ENCODE assay signal across 7 mouse cellular contexts in the genomic region with DNA sequence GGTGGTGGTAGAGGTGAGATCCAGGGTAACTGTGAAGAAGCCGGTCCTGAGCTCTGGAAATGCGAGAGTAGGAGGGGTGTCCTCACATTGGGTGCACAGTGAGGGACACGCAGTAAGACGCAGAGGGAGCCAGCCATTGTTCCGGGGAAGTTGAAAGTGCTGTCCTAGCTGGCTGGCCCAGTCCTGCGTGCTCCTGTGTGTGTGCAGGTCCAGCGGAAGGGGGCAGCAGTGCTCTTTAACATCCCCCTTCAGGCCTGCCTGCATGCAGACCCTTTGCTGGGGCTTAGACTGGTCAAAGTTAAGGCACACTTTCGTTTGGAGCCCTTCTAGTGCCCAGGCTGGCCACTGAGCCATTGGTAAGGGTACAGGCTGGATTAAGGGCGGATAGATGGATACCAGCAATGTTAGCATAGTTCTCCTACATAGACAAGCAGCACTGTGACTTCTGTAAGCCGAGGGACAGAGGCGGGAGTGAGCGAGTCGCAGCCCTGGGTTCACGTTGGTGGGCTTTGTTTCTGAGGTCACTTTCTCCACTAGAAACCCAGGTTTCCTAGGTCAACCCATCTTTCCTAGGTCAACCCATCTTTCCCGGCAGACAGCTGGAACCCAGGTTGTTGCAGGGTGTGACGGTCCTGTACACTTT. TPM values are rescaled to one million over a fixed set of nuclear protein-coding genes. Genes with fewer than 3 reads are reported as not detected.
A peak's percentile ranks its signal among the peaks of the same experiment; 100 is the strongest.
DNase-seq lines count a peak whose midpoint lies in the region; ATAC-seq and TF ChIP-seq lines count a peak whose summit lies in the region.

No protein-coding gene starts in this region.

- peak overlapping the region; percentile 94 for H3K4me2 ChIP-seq in heart, embryonic 15.5 days
- peak overlapping the region; percentile 100 for H3K4me2 ChIP-seq in lung, embryonic 14.5 days

- peak; percentile 74 for TF ChIP-seq CTCF in lung, embryonic 14.5 days (IDR thresholded peaks at IDR 0.05; ENCODE audit: low read depth)

- peak; percentile 45 for DNase-seq in urinary bladder, adult 2 months (ENCODE audit: low spot score)
- DNase-seq in urinary bladder, postnatal 10 days (ENCODE audit: low spot score), result no peak
- peak; percentile 86 for DNase-seq in embryo, embryonic 11 days
- DNase-seq in kidney, postnatal 4 days, result peak; percentile 77 to 82
- DNase-seq in lung, embryonic 14.5 days, result peak; percentile 79
- peak; percentile 40 to 49 for DNase-seq in right cerebral cortex, adult 2 months (ENCODE audit: low spot score in 2 of 2)

- 0 out of 2 replicates have a peak overlapping the region, but pooled peaks have one; percentile 25 for H3K9ac ChIP-seq in heart, embryonic 15.5 days
- peak overlapping the region; percentile 31; the same call in 1 of the 2 replicates for H3K9ac ChIP-seq in lung, embryonic 14.5 days

- no peaks in the 10 kb centered on the region for H3K36me3 ChIP-seq in heart, embryonic 15.5 days
- H3K36me3 ChIP-seq in lung, embryonic 14.5 days (ENCODE audit: insufficient read depth), result peaks cover 31% of the 10 kb centered on the region

- peak overlapping the region; percentile 29 for H3K4me3 ChIP-seq in heart, embryonic 15.5 days
- peak overlapping the region; percentile 86 for H3K4me3 ChIP-seq in lung, embryonic 14.5 days (ENCODE audit: low read depth, low read length)

- no peak for ATAC-seq in heart, embryonic 15.5 days (replicated peaks; ENCODE audit: insufficient number of reproducible peaks, insufficient read depth, low FRiP score, low read depth)
- ATAC-seq in lung, embryonic 14.5 days (ENCODE audit: insufficient read depth), result no peak; the same call in 1 of the 2 replicates

- peaks cover 48% of the 10 kb centered on the region for H3K4me1 ChIP-seq in heart, embryonic 15.5 days (replicated peaks)
- H3K4me1 ChIP-seq in lung, embryonic 14.5 days (ENCODE audit: insufficient read depth), result peaks cover 4% of the 10 kb centered on the region; the same call in 1 of the 2 replicates

- H3K27me3 ChIP-seq in heart, embryonic 15.5 days, result no peaks in the 10 kb centered on the region
- H3K27me3 ChIP-seq in lung, embryonic 14.5 days (ENCODE audit: insufficient read depth, low read length), result no peaks in the 10 kb centered on the region

- WGBS in heart, embryonic 15.5 days, result 50% methylated on average over 16 of the region's 16 CpGs
- WGBS in lung, embryonic 14.5 days, result 38% methylated on average over 16 of the region's 16 CpGs

- 0 out of 2 replicates have a peak overlapping the region, but pooled peaks have one; percentile 21 for H3K27ac ChIP-seq in heart, embryonic 15.5 days
- H3K27ac ChIP-seq in lung, embryonic 14.5 days (ENCODE audit: low read depth), result no peak overlapping the region

- H3K9me3 ChIP-seq in heart, embryonic 15.5 days (replicated peaks), result no peaks in the 10 kb centered on the region
- no peaks in the 10 kb centered on the region for H3K9me3 ChIP-seq in lung, embryonic 14.5 days (ENCODE audit: low read depth, low read length)

RNA-seq across cellular contexts. Expression of gene Fbxl14, which starts 3.6 kb away (rescaled TPM):
- polyA plus RNA-seq in urinary bladder, adult 2 months (2012; rRNA removed), result 28.2 and 30.6 TPM in 2 replicates
- polyA plus RNA-seq in heart, embryonic 15.5 days (2015; fragmentation: Nextera tagmentation; extraction: Ambion mirVana), result 2.7 and 3.1 TPM in 2 replicates
- 6.0 and 6.2 TPM in 2 replicates for polyA plus RNA-seq in lung, embryonic 14.5 days (2014; fragmentation: Nextera tagmentation; extraction: Ambion mirVana)
